Mouse (Mus musculus) frontal cortex, postnatal 14 days (tissue): ENCODE measurements around the gene St3gal2.
A peak's percentile ranks its signal among the peaks of the same experiment; 100 is the strongest.
"Not testable (repeated sequence)": the region's sequence is repeated elsewhere in the genome, so short reads cannot be mapped to it uniquely, and the experiment has no call there.

Experiments
- DNase-seq, 2 experiments: peaks; one replicate each; pipeline ENCODE4 v3.0.0; 2022; ENCODE audit warnings: low spot score in 2 of 2

The St3gal2 gene

GRCm38 (mm10) chr8:110996641-110997430 lies 77.1 kb downstream of the St3gal2 start:
- no peak for DNase-seq

DNA sequence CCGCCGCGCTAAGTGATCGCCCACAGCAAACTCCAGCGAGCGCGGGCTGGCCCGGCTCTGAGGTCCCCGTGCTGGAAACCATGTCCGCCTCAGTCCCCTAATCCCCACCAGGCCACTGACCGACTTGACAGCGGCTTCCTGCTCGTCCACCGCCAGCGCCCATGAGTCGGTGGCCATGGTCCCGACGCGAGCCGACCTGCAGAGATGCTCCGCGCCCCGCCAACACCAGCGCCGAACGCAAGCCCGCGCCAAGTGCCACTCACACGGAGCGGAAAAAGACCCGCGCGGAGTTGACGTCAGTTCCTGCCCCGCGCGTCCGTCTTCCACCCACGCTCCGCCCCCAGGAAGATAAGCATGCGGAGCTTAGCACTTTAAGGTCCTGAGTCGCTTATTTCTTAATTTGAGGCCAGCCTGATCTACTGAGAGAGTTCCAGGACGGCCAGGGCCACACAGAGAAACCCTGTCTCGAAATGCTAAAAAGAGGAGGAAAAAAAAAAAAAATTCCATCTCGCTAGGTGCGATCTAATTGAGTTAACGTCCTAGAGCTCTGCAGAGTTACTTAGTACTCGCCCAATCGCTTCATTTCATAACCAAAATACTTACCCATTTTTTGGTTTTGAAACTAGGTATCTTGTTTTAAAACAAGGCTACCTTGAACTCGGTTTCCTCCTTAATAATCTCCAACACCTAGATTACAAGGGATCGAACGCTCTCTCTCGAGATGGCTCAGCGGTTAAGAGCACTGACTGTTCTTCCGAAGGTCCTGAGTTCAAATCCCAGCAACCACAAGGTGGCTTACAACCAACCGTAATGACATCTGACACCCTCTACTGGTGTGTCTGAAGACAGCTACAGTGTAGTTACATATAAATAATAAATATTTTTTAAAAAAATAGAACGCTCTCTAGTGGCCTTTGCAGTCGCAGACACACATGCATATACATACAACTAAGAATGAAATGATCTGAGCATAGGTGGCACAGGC lies 78.1 kb downstream of the St3gal2 start, which contains the start of gene Ddx19a:
Ddx19a (minus strand) TSS at position 254 of the 985 bp plus-strand sequence.
- peak; percentile 77 to 84 for DNase-seq

DNA sequence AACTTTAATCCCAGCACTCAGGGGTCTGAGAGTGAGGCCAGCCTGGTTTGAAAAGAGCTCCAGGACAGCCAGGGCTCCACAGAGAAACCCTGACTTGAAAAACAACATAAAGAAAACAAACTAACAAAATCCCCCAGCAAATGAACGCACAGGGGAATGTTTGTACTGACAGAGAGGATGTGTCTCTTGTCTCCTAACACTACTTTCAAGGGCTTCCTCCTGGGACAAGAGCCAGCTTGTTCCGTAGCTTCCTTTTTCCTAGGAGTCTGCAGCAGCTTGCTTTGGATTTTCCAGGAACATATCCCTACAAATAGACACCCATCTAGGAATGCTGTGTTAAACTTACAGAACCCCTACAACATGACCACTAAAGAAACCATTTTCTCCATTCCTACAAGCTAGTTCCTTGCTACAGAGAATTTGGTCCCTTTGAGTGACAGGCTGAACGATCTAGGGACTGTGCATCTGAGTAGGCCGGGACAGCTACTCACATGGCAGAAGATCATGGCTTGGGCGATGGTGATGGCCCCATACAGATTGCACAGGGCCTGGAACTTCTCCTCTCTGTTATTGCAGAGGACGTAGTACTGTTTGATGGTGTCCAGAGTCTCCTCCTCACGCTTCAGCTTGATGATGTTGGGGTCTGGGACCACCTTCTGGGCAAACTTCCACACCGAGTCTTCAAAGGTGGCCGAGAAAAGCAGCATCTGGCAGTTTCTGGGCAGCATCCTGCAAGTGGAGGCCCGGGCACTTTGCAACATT lies 90.7 kb downstream of the St3gal2 start:
- DNase-seq: not testable (repeated sequence)
